ENCODE assay signal across 10 mouse cellular contexts in genomic region chr13:109211941-109212487, GRCm38 (mm10).
DNase-seq lines count a peak whose midpoint lies in the region; ATAC-seq and TF ChIP-seq lines count a peak whose summit lies in the region.
"Had no signal": no experiment of that assay in that cellular context is flagged by ENCODE, and none has a peak within 500 bp of the region (broad histone marks: within the 10 kb centered on the region; RNA-seq: fewer than 3 reads in every experiment).

No protein-coding gene starts in this region.

- TF ChIP-seq CTCF in gastrocnemius, adult 2 months (IDR thresholded peaks at IDR 0.05), result no peak

- H3K36me3 ChIP-seq in lung, embryonic 15.5 days, result no peaks in the 10 kb centered on the region
- H3K36me3 ChIP-seq: forebrain, embryonic 12.5 days had no signal

- peak overlapping the region; percentile 14; the same call in 1 of the 2 replicates for H3K9ac ChIP-seq in lung, embryonic 15.5 days
- H3K9ac ChIP-seq: forebrain, embryonic 12.5 days had no signal

- no peak for DNase-seq in gastrocnemius, adult 2 months
- DNase-seq in gastrocnemius, postnatal 10 days, result no peak
- DNase-seq in lung, adult 18-20 months, result no peak
- DNase-seq in induced T-regulatory cell, adult 2 months (ENCODE audit: low read depth), result peak; percentile 15
- no peak for DNase-seq in right cerebral cortex, adult 2 months (ENCODE audit: low spot score in 2 of 2)
- no peak for DNase-seq in thymus, adult 18-20 months
- DNase-seq: right cerebral cortex, adult 18-20 months had no signal

- H3K9me3 ChIP-seq in lung, embryonic 15.5 days, result no peaks in the 10 kb centered on the region
- H3K9me3 ChIP-seq: forebrain, embryonic 12.5 days had no signal

- 20% methylated on average over 16 of the region's 16 CpGs for WGBS in lung, embryonic 15.5 days

- peak overlapping the region; percentile 61 for H3K4me2 ChIP-seq in lung, embryonic 15.5 days

- H3K27ac ChIP-seq in gastrocnemius, adult 2 months, result peak overlapping the region; percentile 7; the same call in 1 of the 2 replicates
- no peak overlapping the region for H3K27ac ChIP-seq in lung, embryonic 15.5 days
- H3K27ac ChIP-seq: forebrain, embryonic 12.5 days had no signal

- no peak for ATAC-seq in lung, embryonic 15.5 days (ENCODE audit: borderline replicate concordance, extremely low read depth, low FRiP score, low TSS enrichment)
- ATAC-seq in monocyte, adult 5-6 weeks (replicated peaks; ENCODE audit: insufficient number of reproducible peaks, low FRiP score, low TSS enrichment, poor library complexity, severe bottlenecking), result 0 out of 2 replicates have a peak, but pooled peaks have one; percentile 20

- intact Hi-C loops in gastrocnemius, adult 2 months (cut with DNase I), result loop anchor here (5.0 kb wide), 2 partner anchors 330 to 865 kb away; no protein-coding TSS in a partner anchor

- H3K4me3 ChIP-seq in gastrocnemius, adult 2 months, result peak overlapping the region; percentile 64
- H3K4me3 ChIP-seq in lung, embryonic 15.5 days, result peak overlapping the region; percentile 37
- H3K4me3 ChIP-seq: forebrain, embryonic 12.5 days had no signal

- H3K4me1 ChIP-seq in lung, embryonic 15.5 days, result peaks cover 19% of the 10 kb centered on the region
- H3K4me1 ChIP-seq: forebrain, embryonic 12.5 days had no signal

- H3K27me3 ChIP-seq in lung, embryonic 15.5 days, result no peaks in the 10 kb centered on the region
- H3K27me3 ChIP-seq: forebrain, embryonic 12.5 days had no signal
